Mouse (Mus musculus) liver, embryonic 15.5 days (tissue): Measurements from ENCODE around the gene Apba2. TPM values are rescaled to one million over a fixed set of nuclear protein-coding genes. Genes with fewer than 3 reads are reported as not detected.

Experiments
- ATAC-seq: fragments of 200-750 bp; cut with Nextera tagmentation; 2 replicates; pipeline ENCODE4 v1.8.0; 2017; ENCODE audit warnings: moderate number of reproducible peaks, mild to moderate bottlenecking, moderate library complexity; ENCODE audit not compliant: insufficient read depth
- H3K27ac ChIP-seq: fragments of 300-500 bp; sonication (generic); replicated peaks from 2 replicates; pipeline ENCODE4 v1.5.1; 2015; ENCODE audit warnings: mild to moderate bottlenecking, inconsistent platforms
- H3K27me3 ChIP-seq: fragments of 300-500 bp; sonication (generic); 2 replicates; pipeline ENCODE4 v1.6.1; 2015; ENCODE audit warnings: mild to moderate bottlenecking, inconsistent platforms
- H3K36me3 ChIP-seq: fragments of 300-500 bp; sonication (generic); replicated peaks from 2 replicates; pipeline ENCODE4 v1.6.1; 2015; ENCODE audit warnings: moderate library complexity, mild to moderate bottlenecking, inconsistent platforms
- H3K4me1 ChIP-seq: fragments of 300-500 bp; sonication (generic); replicated peaks from 2 replicates; pipeline ENCODE4 v1.6.1; 2015; ENCODE audit warnings: inconsistent platforms
- H3K4me2 ChIP-seq: fragments of 300-500 bp; sonication (generic); 2 replicates; pipeline ENCODE4 v1.6.1; 2015; ENCODE audit warnings: moderate library complexity, mild to moderate bottlenecking, inconsistent platforms
- H3K4me3 ChIP-seq: fragments of 300-500 bp; sonication (generic); replicated peaks from 2 replicates; pipeline ENCODE4 v1.5.1; 2015; ENCODE audit warnings: mild to moderate bottlenecking, inconsistent platforms
- H3K9ac ChIP-seq: fragments of 300-500 bp; sonication (generic); 2 replicates; pipeline ENCODE4 v1.6.1; 2015; ENCODE audit warnings: moderate library complexity, mild to moderate bottlenecking, inconsistent platforms
- H3K9me3 ChIP-seq: fragments of 300-500 bp; sonication (generic); replicated peaks from 2 replicates; pipeline ENCODE4 v1.6.1; 2016; ENCODE audit warnings: inconsistent platforms
- WGBS: fragments of 180-500 bp; shearing (Covaris S2); methylation state at CpG from one replicate; pipeline ENCODE4 v1.1.7; 2015; ENCODE audit warnings: mixed read lengths; ENCODE audit not compliant: insufficient replicate concordance; 5-methylcytosine and 5-hydroxymethylcytosine counted together
- polyA plus RNA-seq: library from polyadenylated mRNA; unstranded; fragments of >200 nt; fragmentation: Nextera tagmentation; extraction: Ambion mirVana; gene quantifications from 2 replicates; pipeline ENCODE4 v1.2.1, GENCODE M21; 2015

Gene Apba2
- polyA plus RNA-seq, 1 experiment from 2014 or later = 0.16 TPM

- H3K4me1 ChIP-seq = no peaks in the 10 kb centered on the region
- ATAC-seq = no peak
- WGBS = 38% methylated on average over 7 of the region's 7 CpGs
- no peaks in the 10 kb centered on the region for H3K9me3 ChIP-seq
- no peak overlapping the region for H3K4me2 ChIP-seq
- no peak overlapping the region for H3K4me3 ChIP-seq
- H3K36me3 ChIP-seq = no peaks in the 10 kb centered on the region
- no peak overlapping the region for H3K9ac ChIP-seq
- H3K27ac ChIP-seq = no peak overlapping the region
- H3K27me3 ChIP-seq = no peaks in the 10 kb centered on the region
Observed at GRCm38 (mm10) chr7:64569676-64570075, 68.2 kb downstream of the Apba2 start.

- Histone ChIP-seq H3K27me3 (no peaks in the 10 kb centered on the region), H3K27ac (no peak overlapping the region), H3K9ac (no peak overlapping the region), H3K36me3 (no peaks in the 10 kb centered on the region), H3K4me3 (no peak overlapping the region), H3K9me3 (no peaks in the 10 kb centered on the region), H3K4me2 (no peak overlapping the region), H3K4me1 (no peaks in the 10 kb centered on the region)
- no peak for ATAC-seq
- WGBS = 68% methylated on average over 4 of the region's 4 CpGs
Observed at GRCm38 (mm10) chr7:64570914-64571313, 69.4 kb downstream of the Apba2 start.

GRCm38 (mm10) chr7:64574144-64574543 is 72.6 kb downstream of the Apba2 start:
- Histone ChIP-seq H3K9me3 (no peaks in the 10 kb centered on the region), H3K4me2 (no peak overlapping the region), H3K4me1 (no peaks in the 10 kb centered on the region), H3K4me3 (no peak overlapping the region), H3K36me3 (no peaks in the 10 kb centered on the region), H3K27me3 (no peaks in the 10 kb centered on the region), H3K9ac (no peak overlapping the region), H3K27ac (no peak overlapping the region)
- 69% methylated on average over 16 of the region's 16 CpGs for WGBS
- ATAC-seq = no peak

DNA sequence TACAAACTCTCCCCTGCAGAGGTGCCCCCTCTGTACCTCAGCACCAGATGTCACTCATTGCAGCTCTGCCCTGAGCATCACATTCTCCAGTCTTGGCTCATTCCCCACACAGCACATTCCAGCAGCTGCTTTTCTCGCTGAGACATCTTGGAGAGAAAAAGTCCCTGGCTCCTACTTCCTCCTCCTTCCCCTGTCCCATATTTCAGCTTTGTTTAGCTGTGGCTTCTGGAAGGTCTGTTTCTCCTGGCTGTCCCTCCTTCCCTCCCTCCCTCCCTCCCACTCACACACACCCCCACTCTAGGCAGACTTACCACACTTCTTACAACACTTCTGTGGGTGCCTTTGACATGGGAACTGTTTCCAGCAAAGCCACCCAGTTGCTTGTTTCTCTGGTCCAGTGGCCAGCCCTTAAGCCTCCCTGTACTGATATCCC is 75.0 kb downstream of the Apba2 start:
- no peak for ATAC-seq
- H3K4me1 ChIP-seq = no peaks in the 10 kb centered on the region

DNA sequence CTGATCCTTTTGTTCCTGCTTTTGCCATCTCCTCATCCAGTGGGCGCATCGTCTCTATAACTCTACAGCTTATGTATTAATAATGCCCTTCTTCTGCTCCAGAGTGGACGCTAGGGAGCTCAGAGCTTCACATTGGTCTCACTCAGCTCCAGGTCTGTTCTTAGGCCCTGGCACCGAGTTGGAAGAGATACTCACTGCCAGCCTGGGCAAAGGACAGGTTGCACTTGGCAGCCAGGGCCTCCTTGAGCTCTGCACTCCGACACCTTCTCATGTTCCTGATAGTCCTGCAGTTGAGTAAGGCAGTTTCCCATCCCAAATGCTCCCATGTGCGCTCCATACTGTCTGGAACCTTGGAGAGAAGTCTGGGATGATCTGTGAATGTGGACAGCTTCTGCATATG is 76.7 kb downstream of the Apba2 start:
- no peak for ATAC-seq
- H3K4me3 ChIP-seq = no peak overlapping the region
- H3K4me2 ChIP-seq = no peak overlapping the region
- H3K27ac ChIP-seq = no peak overlapping the region
- H3K9ac ChIP-seq = no peak overlapping the region
- H3K36me3 ChIP-seq = no peaks in the 10 kb centered on the region
- no peaks in the 10 kb centered on the region for H3K9me3 ChIP-seq
- no peaks in the 10 kb centered on the region for H3K4me1 ChIP-seq
- WGBS = 52% methylated on average over 6 of the region's 6 CpGs
- no peaks in the 10 kb centered on the region for H3K27me3 ChIP-seq

More for the DNA sequence above, 75.0 kb downstream of the Apba2 start:
- no peaks in the 10 kb centered on the region for H3K36me3 ChIP-seq
- no peak overlapping the region for H3K9ac ChIP-seq
- no peak overlapping the region for H3K4me3 ChIP-seq
- H3K9me3 ChIP-seq = no peaks in the 10 kb centered on the region
- no peak overlapping the region for H3K27ac ChIP-seq
- no peaks in the 10 kb centered on the region for H3K27me3 ChIP-seq
- no peak overlapping the region for H3K4me2 ChIP-seq
- WGBS = 23% methylated on average over 1 of the region's 1 CpGs

DNA sequence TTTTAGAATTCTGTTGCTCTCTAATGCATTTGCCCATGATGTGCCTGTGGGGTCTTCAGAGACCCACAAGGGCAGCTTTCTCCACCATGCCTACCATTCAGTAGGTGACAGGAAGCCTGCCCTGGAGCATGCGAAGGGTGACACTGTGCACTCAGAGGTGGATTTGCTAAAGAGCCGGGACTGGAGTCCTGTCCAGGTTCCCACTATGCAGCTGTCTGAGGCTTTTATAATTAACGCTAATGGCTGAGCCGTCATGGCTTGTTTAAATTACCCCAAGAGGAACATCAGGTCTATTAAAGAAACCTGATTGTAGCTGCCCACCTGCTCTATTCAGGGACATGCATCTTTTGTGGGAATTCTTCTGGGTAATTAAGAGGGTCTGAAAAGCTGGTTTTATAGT is 78.4 kb downstream of the Apba2 start:
- WGBS = 61% methylated on average over 4 of the region's 4 CpGs
- no peak overlapping the region for H3K27ac ChIP-seq
- no peaks in the 10 kb centered on the region for H3K27me3 ChIP-seq
- no peaks in the 10 kb centered on the region for H3K4me1 ChIP-seq
- H3K36me3 ChIP-seq = no peaks in the 10 kb centered on the region
- no peak for ATAC-seq
- no peak overlapping the region for H3K4me3 ChIP-seq
- H3K4me2 ChIP-seq = no peak overlapping the region
- H3K9me3 ChIP-seq = no peaks in the 10 kb centered on the region
- H3K9ac ChIP-seq = no peak overlapping the region

DNA sequence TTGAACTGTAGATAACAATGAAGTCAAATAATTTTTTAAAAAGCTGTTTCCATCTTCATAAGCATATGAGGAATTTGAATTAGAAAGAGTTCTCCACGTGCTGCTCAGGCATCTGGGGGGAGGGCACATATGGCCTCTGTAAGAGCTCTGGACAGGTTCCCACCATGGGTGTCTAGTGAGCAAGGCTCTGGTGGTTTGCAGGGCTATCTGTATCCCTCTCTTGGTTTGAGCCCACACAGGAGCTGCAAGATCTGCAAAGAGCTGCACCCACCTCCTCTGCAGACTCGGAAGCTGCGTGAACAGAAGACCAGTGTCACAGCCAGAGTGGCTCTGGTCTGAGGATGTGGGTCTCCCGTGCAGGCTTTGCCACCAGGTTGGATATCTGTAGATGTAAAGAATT is 78.8 kb downstream of the Apba2 start:
- Histone ChIP-seq H3K9ac (no peak overlapping the region), H3K4me2 (no peak overlapping the region), H3K4me1 (no peaks in the 10 kb centered on the region), H3K36me3 (no peaks in the 10 kb centered on the region), H3K9me3 (no peaks in the 10 kb centered on the region), H3K4me3 (no peak overlapping the region), H3K27ac (no peak overlapping the region), H3K27me3 (no peaks in the 10 kb centered on the region)
- ATAC-seq = no peak
- WGBS = 63% methylated on average over 4 of the region's 4 CpGs

- ATAC-seq = no peak
- 69% methylated on average over 8 of the region's 8 CpGs for WGBS
Observed at GRCm38 (mm10) chr7:64582358-64582757, 80.9 kb downstream of the Apba2 start.

GRCm38 (mm10) chr7:64583670-64584121 is 82.2 kb downstream of the Apba2 start:
- 62% methylated on average over 6 of the region's 6 CpGs for WGBS
- H3K27me3 ChIP-seq = no peaks in the 10 kb centered on the region
- H3K4me2 ChIP-seq = no peak overlapping the region
- no peaks in the 10 kb centered on the region for H3K36me3 ChIP-seq
- no peak overlapping the region for H3K27ac ChIP-seq
- H3K9me3 ChIP-seq = no peaks in the 10 kb centered on the region
- H3K4me1 ChIP-seq = no peaks in the 10 kb centered on the region
- ATAC-seq = no peak
- no peak overlapping the region for H3K4me3 ChIP-seq
- H3K9ac ChIP-seq = no peak overlapping the region

More at GRCm38 (mm10) chr7:64582358-64582757, 80.9 kb downstream of the Apba2 start:
- no peaks in the 10 kb centered on the region for H3K4me1 ChIP-seq
- no peaks in the 10 kb centered on the region for H3K27me3 ChIP-seq
- H3K9ac ChIP-seq = no peak overlapping the region
- no peak overlapping the region for H3K4me2 ChIP-seq
- H3K9me3 ChIP-seq = no peaks in the 10 kb centered on the region
- H3K4me3 ChIP-seq = no peak overlapping the region
- no peak overlapping the region for H3K27ac ChIP-seq
- no peaks in the 10 kb centered on the region for H3K36me3 ChIP-seq

DNA sequence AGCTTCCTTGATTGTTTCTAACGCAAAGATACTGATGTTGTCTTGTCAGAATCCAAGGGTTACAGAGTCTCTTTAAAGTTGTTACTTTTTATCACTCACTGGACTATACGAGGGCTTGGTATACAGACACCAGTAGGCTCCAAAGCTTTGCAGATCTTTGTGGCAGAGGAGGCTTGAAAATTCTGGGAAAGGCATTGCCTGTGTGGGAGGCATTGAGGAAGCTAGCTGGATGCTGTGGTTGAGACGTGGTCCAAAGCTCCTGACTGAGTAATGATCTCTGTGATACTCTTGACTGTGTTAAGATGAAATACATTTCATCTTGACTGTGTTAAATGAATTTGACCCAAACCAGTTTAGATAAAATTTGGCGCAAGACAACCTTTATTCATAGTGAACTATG is 84.6 kb downstream of the Apba2 start:
- no peaks in the 10 kb centered on the region for H3K27me3 ChIP-seq
- WGBS = 60% methylated on average over 4 of the region's 4 CpGs
- H3K4me2 ChIP-seq = no peak overlapping the region
- H3K36me3 ChIP-seq = no peaks in the 10 kb centered on the region
- ATAC-seq = no peak
- no peak overlapping the region for H3K27ac ChIP-seq
- no peaks in the 10 kb centered on the region for H3K4me1 ChIP-seq
- H3K9ac ChIP-seq = no peak overlapping the region
- H3K9me3 ChIP-seq = no peaks in the 10 kb centered on the region
- no peak overlapping the region for H3K4me3 ChIP-seq

DNA sequence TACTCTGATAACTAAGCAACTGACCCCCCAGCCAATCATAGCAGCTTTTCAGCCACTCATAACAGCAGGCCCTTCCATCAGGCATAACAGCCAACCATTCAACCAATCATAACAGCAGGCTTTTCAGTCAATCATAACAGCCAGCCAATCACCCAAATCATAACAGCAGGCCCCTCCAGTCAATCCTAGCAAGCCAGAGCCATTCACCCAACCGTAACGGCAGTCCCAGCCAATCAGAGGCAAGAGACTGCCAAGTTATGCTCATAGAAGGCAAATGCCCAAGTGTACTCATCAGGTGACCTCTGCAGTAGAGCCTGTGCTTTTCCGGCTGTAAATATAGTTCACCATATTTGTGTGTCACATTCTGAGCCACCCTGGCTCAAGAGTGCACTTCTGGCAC is 85.1 kb downstream of the Apba2 start:
- H3K4me1 ChIP-seq = no peaks in the 10 kb centered on the region
- H3K4me3 ChIP-seq = no peak overlapping the region
- WGBS = 79% methylated on average over 3 of the region's 3 CpGs
- no peaks in the 10 kb centered on the region for H3K36me3 ChIP-seq
- no peaks in the 10 kb centered on the region for H3K27me3 ChIP-seq
- no peaks in the 10 kb centered on the region for H3K9me3 ChIP-seq
- no peak overlapping the region for H3K4me2 ChIP-seq
- H3K9ac ChIP-seq = no peak overlapping the region
- no peak overlapping the region for H3K27ac ChIP-seq
- no peak for ATAC-seq

GRCm38 (mm10) chr7:64588636-64589389 is 87.3 kb downstream of the Apba2 start:
- H3K4me1 ChIP-seq = no peaks in the 10 kb centered on the region
- H3K36me3 ChIP-seq = no peaks in the 10 kb centered on the region
- no peak overlapping the region for H3K27ac ChIP-seq
- no peaks in the 10 kb centered on the region for H3K9me3 ChIP-seq
- 54% methylated on average over 11 of the region's 11 CpGs for whole genome bisulfite sequencing
- H3K4me2 ChIP-seq = no peak overlapping the region
- no peak overlapping the region for H3K9ac ChIP-seq
- no peak overlapping the region for H3K4me3 ChIP-seq
- no peak for ATAC-seq
- H3K27me3 ChIP-seq = no peaks in the 10 kb centered on the region
